Mouse (Mus musculus): ENCODE results near the gene Pigm. TPM values are rescaled to one million over a fixed set of nuclear protein-coding genes. Genes with fewer than 3 reads are reported as not detected.

Pigm gene
- total RNA-seq (2021) = 1 to 10 TPM; 8.9 to 9.5 TPM
- long read RNA-seq, experiment 1, full-length matches to known transcripts = 3 of 3 reads
- long read RNA-seq, experiment 1, partial matches to known transcripts = 0 of 3 reads
- long read RNA-seq, experiment 1, other reads (novel, unspliced or antisense) = 0 of 3 reads
- long read RNA-seq, experiment 2, full-length matches to known transcripts = 12 of 12 reads
- long read RNA-seq, experiment 2, partial matches to known transcripts = 0 of 12 reads
- long read RNA-seq, experiment 2, other reads (novel, unspliced or antisense) = 0 of 12 reads

- DNase-seq (ENCODE audit: low spot score in 2 of 2) = peak; percentile 96 to 98
These were observed at the start of gene Pigm for GRCm38 (mm10) chr1:172376198-172376667. Pigm (plus strand) TSS chr1:172376546.

- no peak for DNase-seq (ENCODE audit: low spot score in 2 of 2)
These were observed 49.7 kb upstream of the Pigm start for GRCm38 (mm10) chr1:172326684-172327083.

- DNase-seq (ENCODE audit: low spot score in 2 of 2) = peak in 1 of 2 experiments; percentile 72
These were observed 48.9 kb upstream of the Pigm start for GRCm38 (mm10) chr1:172327206-172328001.

- no peak for DNase-seq (ENCODE audit: low spot score in 2 of 2)
These were observed 48.3 kb upstream of the Pigm start for GRCm38 (mm10) chr1:172328041-172328440.

- DNase-seq (ENCODE audit: low spot score in 2 of 2) = no peak
These were observed 47.9 kb upstream of the Pigm start for GRCm38 (mm10) chr1:172328461-172328860.

- peak in 1 of 2 experiments; percentile 87 for DNase-seq (ENCODE audit: low spot score in 2 of 2)
These were observed 47.2 kb upstream of the Pigm start, which contains the start of gene Kcnj9 for GRCm38 (mm10) chr1:172329131-172329530. Kcnj9 (minus strand) TSS chr1:172329318.

GRCm38 (mm10) chr1:172329616-172330015 is 46.7 kb upstream of the Pigm start:
- no peak for DNase-seq (ENCODE audit: low spot score in 2 of 2)

- DNase-seq (ENCODE audit: low spot score in 2 of 2) = no peak
These were observed 44.9 kb upstream of the Pigm start for GRCm38 (mm10) chr1:172331422-172331947.

- no peak for DNase-seq (ENCODE audit: low spot score in 2 of 2)
These were observed 43.4 kb upstream of the Pigm start for GRCm38 (mm10) chr1:172332925-172333324.

- DNase-seq (ENCODE audit: low spot score in 2 of 2) = no peak
These were observed 42.8 kb upstream of the Pigm start for GRCm38 (mm10) chr1:172333512-172333911.

GRCm38 (mm10) chr1:172335804-172336203 is 40.5 kb upstream of the Pigm start:
- no peak for DNase-seq (ENCODE audit: low spot score in 2 of 2)

- DNase-seq (ENCODE audit: low spot score in 2 of 2) = no peak
These were observed 38.7 kb upstream of the Pigm start for GRCm38 (mm10) chr1:172337411-172338185.

- DNase-seq (ENCODE audit: low spot score in 2 of 2) = peak; percentile 73 to 86
These were observed 35.5 kb upstream of the Pigm start, which contains the start of gene Kcnj10 for GRCm38 (mm10) chr1:172340729-172341321. Kcnj10 (plus strand) TSS chr1:172341210.

- no peak for DNase-seq (ENCODE audit: low spot score in 2 of 2)
These were observed 35.0 kb upstream of the Pigm start for GRCm38 (mm10) chr1:172341386-172341785.

- DNase-seq (ENCODE audit: low spot score in 2 of 2) = peak in 1 of 2 experiments; percentile 85
These were observed 33.6 kb upstream of the Pigm start for GRCm38 (mm10) chr1:172342729-172343128.

GRCm38 (mm10) chr1:172343914-172344313 is 32.4 kb upstream of the Pigm start:
- DNase-seq (ENCODE audit: low spot score in 2 of 2) = no peak

GRCm38 (mm10) chr1:172344820-172345219 is 31.5 kb upstream of the Pigm start:
- no peak for DNase-seq (ENCODE audit: low spot score in 2 of 2)

GRCm38 (mm10) chr1:172346707-172347106 is 29.6 kb upstream of the Pigm start:
- no peak for DNase-seq (ENCODE audit: low spot score in 2 of 2)

- no peak for DNase-seq (ENCODE audit: low spot score in 2 of 2)
These were observed 29.0 kb upstream of the Pigm start for GRCm38 (mm10) chr1:172347382-172347781.

- no peak for DNase-seq (ENCODE audit: low spot score in 2 of 2)
These were observed 26.8 kb upstream of the Pigm start for GRCm38 (mm10) chr1:172349504-172349903.
